Mouse (Mus musculus): ENCODE results near the gene Cd72. TPM values are rescaled to one million over a fixed set of nuclear protein-coding genes. Genes with fewer than 3 reads are reported as not detected.

Cd72 gene
- polyA plus RNA-seq, 1 experiment from 2014 or later = 3.2 TPM

DNA sequence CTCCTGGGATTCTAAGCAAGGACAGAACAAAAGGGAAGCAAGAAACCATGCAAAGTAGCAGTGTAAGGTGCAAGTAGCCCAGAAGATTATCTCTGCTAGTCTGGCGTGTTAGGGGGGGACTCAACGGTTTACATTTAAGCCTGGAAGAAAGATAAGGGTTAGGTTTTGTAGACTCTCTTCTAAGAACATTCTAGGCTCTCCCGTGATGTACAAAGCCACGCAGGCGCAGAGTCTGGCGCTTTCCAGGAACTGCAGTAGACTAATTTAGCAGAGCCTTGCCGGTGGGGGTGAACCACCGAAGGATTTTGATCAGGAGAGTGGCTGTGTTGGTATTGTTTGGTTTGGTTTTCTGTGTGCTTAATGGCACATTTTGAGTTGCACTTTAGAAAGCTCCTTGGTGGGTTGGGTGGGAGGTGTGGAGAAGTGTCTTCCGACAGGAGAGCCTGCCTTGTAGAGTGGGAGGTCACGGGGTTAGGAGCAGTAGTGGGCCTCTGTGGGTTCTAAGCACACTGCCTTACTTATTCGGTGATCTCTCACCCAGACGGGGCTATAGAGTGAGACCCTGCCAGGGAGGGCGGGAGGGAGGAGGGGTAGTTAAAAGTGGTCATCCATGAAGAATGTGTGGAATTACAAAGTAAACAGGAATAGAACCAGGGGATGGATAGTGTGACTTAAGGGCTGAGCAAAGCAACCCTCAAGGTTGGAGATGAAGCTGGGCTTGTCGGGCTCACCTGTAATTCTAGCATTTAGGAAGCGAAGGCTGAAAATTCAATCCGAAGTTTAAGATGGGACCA lies 37.0 kb downstream of the Cd72 start:
- H3K4me2 ChIP-seq = 0 out of 2 replicates have a peak overlapping the region, but pooled peaks have one; percentile 10
- DNase-seq (no peak), ATAC-seq (ENCODE audit: insufficient read depth) (peak; percentile 50; the same call in 1 of the 2 replicates)
- H3K9me3 ChIP-seq (ENCODE audit: low read depth, low read length) = no peaks in the 10 kb centered on the region
- no peak for TF ChIP-seq CTCF (IDR thresholded peaks at IDR 0.05; ENCODE audit: low read depth)
- H3K4me1 ChIP-seq (ENCODE audit: insufficient read depth) = peaks cover 3% of the 10 kb centered on the region; the same call in 1 of the 2 replicates
- H3K4me3 ChIP-seq (ENCODE audit: low read depth, low read length) = no peak overlapping the region
- H3K27ac ChIP-seq (ENCODE audit: low read depth) = peak overlapping the region; percentile 82
- H3K36me3 ChIP-seq (ENCODE audit: insufficient read depth) = peaks cover 43% of the 10 kb centered on the region
- 48% methylated on average over 16 of the region's 16 CpGs for WGBS
- no peak overlapping the region for H3K9ac ChIP-seq
- no peaks in the 10 kb centered on the region for H3K27me3 ChIP-seq (ENCODE audit: insufficient read depth, low read length)

DNA sequence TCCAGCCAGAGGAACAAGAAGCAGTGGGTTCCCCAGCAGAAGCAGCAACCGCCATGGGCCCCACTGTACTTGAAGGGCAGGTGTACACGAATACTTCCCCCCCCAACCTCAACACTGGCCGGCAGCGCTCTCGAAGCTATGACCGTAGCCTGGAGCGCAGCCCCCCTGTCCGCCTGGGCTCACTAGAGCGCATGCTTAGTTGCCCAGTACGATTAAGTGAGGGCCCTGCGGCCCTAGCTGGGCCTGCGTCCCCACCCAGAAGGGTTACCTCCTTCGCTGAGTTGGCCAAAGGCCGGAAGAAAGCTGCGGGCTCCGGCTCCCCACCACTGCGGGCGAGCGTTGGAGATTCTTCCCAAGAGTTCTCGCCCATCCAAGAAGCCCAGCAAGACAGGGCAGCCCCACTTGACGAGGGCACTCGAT lies 38.3 kb downstream of the Cd72 start:
- H3K4me3 ChIP-seq (ENCODE audit: low read depth, low read length) = no peak overlapping the region
- no peaks in the 10 kb centered on the region for H3K9me3 ChIP-seq (ENCODE audit: low read depth, low read length)
- no peak for ATAC-seq (ENCODE audit: insufficient read depth)
- H3K27ac ChIP-seq (ENCODE audit: low read depth) = no peak overlapping the region
- no peaks in the 10 kb centered on the region for H3K27me3 ChIP-seq (ENCODE audit: insufficient read depth, low read length)
- peaks cover 3% of the 10 kb centered on the region; the same call in 1 of the 2 replicates for H3K4me1 ChIP-seq (ENCODE audit: insufficient read depth)
- H3K4me2 ChIP-seq = no peak overlapping the region
- TF ChIP-seq CTCF (IDR thresholded peaks at IDR 0.05; ENCODE audit: low read depth) = no peak
- 92% methylated on average over 22 of the region's 22 CpGs for WGBS
- H3K9ac ChIP-seq = no peak overlapping the region
- peaks cover 34% of the 10 kb centered on the region for H3K36me3 ChIP-seq (ENCODE audit: insufficient read depth)
- no peak for DNase-seq

DNA sequence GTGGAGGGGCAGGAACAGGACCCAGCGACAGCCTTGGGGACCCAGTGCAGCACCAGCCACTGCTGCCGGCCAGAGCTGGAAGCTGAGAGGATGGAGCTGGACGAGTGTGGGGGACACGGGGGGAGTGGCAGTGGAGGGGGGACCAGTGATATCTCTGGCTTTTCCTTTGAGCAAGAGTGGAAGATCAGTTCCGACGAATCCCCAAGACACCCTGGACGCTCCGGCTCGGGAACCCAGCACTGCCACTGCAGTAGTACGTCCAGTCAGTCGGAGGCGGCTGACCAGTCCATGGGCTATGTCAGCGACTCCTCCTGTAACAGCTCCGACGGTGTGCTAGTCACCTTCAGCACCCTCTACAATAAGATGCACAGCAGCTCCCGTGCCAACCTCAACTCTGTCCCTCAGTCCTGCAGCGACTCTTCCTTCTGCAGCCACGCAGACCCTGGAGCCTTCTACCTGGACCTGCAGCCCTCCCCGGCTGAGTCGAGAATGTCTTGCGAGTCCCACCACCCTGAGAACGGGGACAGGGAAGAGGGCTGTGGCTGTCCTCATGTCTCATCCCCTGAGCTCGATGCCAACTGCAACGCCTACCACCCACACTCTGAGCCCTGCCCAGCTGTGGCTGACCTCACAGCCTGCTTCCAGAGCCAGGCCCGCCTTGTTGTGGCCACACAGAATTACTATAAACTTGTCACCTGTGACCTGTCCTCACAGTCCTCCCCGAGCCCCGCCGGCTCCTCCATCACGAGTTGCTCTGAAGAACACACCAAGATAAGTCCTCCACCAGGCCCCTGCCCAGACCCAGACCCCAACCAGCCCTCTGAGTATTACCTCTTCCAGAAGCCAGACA lies 39.0 kb downstream of the Cd72 start:
- ATAC-seq (ENCODE audit: insufficient read depth) (no peak), DNase-seq (no peak)
- no peak for TF ChIP-seq CTCF (IDR thresholded peaks at IDR 0.05; ENCODE audit: low read depth)
- Histone ChIP-seq H3K9ac (no peak overlapping the region), H3K27ac (ENCODE audit: low read depth) (no peak overlapping the region), H3K4me2 (no peak overlapping the region), H3K4me3 (ENCODE audit: low read depth, low read length) (no peak overlapping the region), H3K27me3 (ENCODE audit: insufficient read depth, low read length) (no peaks in the 10 kb centered on the region), H3K36me3 (ENCODE audit: insufficient read depth) (peaks cover 34% of the 10 kb centered on the region), H3K9me3 (ENCODE audit: low read depth, low read length) (no peaks in the 10 kb centered on the region), H3K4me1 (ENCODE audit: insufficient read depth) (peaks cover 3% of the 10 kb centered on the region; the same call in 1 of the 2 replicates)
- WGBS = 87% methylated on average over 29 of the region's 29 CpGs

DNA sequence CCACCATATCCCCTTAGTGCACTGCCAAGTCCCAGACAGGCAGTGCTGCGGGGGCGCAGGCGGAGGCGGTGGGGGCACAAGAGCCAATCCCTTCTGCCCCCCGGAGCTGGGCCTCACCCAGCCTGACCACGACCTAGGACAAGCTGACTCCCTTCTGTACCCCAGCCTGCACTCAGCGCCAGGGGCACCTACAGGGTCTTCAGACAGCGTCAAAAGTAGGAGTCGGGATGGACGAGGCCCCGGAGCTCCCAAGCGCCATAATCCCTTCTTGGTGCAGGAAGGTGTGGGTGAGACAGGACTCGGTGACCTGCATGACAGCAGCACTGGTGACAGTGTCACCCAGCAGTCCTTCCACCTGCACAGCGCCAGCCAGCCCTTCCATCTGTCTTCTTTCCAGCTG lies 39.7 kb downstream of the Cd72 start:
- ATAC-seq (ENCODE audit: insufficient read depth) = no peak

DNA sequence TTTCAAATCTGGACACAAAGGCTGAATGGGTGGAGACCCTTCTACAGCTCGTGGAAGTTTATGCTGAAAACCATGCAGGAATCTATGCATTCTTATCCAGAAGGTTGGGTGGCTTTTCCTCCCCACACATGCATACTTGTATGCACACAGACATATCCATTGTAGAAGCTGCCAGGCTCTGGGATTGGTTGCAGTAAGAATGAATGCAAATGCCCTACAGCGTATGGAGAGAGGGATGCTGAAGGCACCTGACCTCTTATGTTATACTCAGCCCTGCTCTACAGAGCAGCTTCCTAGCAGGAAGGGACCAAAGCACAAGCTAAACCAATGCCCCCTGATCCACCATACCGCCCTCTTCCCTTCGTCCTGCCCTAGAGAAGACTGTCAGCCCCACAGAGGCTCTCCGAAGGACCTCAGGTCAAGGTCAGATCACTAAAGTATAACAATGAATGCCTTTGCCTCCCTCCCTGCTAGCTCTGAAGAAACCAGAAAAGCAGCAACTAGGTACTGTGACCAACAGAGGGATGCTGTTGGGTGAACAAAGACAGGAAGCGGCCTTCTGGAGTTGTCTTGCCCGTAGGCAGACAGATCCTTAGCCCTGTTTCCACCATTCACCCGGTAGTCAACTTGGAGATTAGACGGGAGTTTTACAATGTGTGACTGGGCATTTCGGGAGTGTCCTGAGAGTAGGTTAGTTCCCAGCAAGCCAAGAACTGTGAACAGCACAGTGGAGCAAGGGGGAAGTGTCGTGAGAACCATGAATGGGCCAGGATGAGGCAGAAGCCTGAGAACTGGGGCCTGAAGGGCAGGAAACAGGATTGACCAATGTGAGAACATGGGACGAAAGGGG lies 47.1 kb downstream of the Cd72 start:
- Histone ChIP-seq H3K9ac (peak overlapping the region; percentile 58), H3K4me1 (ENCODE audit: insufficient read depth) (peaks cover 4% of the 10 kb centered on the region; the same call in 1 of the 2 replicates), H3K4me3 (ENCODE audit: low read depth, low read length) (peak overlapping the region; percentile 47), H3K27me3 (ENCODE audit: insufficient read depth, low read length) (no peaks in the 10 kb centered on the region), H3K4me2 (peak overlapping the region; percentile 68), H3K36me3 (ENCODE audit: insufficient read depth) (no peaks in the 10 kb centered on the region), H3K9me3 (ENCODE audit: low read depth, low read length) (no peaks in the 10 kb centered on the region), H3K27ac (ENCODE audit: low read depth) (peak overlapping the region; percentile 43; the same call in 1 of the 2 replicates)
- ATAC-seq (ENCODE audit: insufficient read depth) = no peak
- 70% methylated on average over 12 of the region's 12 CpGs for WGBS
- DNase-seq = no peak
- TF ChIP-seq CTCF (IDR thresholded peaks at IDR 0.05; ENCODE audit: low read depth) = no peak

More for the DNA sequence above, 39.7 kb downstream of the Cd72 start:
- TF ChIP-seq CTCF (IDR thresholded peaks at IDR 0.05; ENCODE audit: low read depth) = no peak
- Histone ChIP-seq H3K4me3 (ENCODE audit: low read depth, low read length) (no peak overlapping the region), H3K4me1 (ENCODE audit: insufficient read depth) (no peaks in the 10 kb centered on the region; the same call in 1 of the 2 replicates), H3K9ac (no peak overlapping the region), H3K27ac (ENCODE audit: low read depth) (no peak overlapping the region), H3K27me3 (ENCODE audit: insufficient read depth, low read length) (no peaks in the 10 kb centered on the region), H3K36me3 (ENCODE audit: insufficient read depth) (peaks cover 34% of the 10 kb centered on the region), H3K4me2 (no peak overlapping the region), H3K9me3 (ENCODE audit: low read depth, low read length) (no peaks in the 10 kb centered on the region)
- 90% methylated on average over 14 of the region's 14 CpGs for WGBS
- no peak for DNase-seq

DNA sequence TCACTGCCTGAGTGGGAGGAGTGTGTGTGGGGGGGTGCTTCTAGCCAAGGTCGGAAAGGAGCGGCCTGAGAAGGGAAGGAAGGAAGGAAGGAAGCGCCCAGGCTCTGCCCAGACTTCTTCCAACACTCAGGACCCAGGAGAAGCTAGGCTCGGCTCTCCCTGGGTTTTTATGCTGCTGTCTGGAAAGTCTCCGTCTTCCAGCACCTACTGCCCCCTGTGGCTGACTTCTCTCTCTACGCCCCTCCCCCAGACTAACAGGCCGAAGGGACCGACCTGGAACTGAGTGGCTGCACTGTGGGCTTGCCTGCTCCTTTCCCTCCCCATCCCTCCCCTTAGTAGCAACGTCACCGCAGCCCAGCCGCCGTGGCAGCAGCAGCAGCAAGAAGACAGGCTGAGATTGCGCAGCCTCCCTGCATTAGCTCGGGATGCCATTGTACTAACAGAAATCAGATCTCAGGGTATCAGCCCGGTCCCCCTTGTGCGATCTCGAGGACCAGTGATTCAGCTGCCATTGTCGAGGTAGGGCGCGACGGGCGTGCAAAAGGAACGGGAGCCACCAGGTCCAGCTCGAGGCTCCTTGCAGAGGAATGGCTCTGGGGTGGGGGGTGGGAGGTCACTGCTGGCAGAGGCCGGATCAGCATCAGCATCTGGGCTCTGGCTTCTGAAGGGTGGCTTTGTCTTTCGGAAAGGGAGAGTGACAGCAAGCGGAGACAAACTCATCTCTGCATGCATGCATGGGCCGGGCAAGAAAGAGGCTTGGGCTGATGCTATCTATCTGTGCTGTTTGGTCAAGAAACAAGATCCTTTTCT lies 48.1 kb downstream of the Cd72 start:
- Histone ChIP-seq H3K9me3 (ENCODE audit: low read depth, low read length) (no peaks in the 10 kb centered on the region), H3K9ac (peak overlapping the region; percentile 58), H3K4me2 (peak overlapping the region; percentile 68), H3K27me3 (ENCODE audit: insufficient read depth, low read length) (no peaks in the 10 kb centered on the region), H3K27ac (ENCODE audit: low read depth) (peak overlapping the region; percentile 87), H3K36me3 (ENCODE audit: insufficient read depth) (no peaks in the 10 kb centered on the region), H3K4me1 (ENCODE audit: insufficient read depth) (peaks cover 10% of the 10 kb centered on the region; the same call in 1 of the 2 replicates), H3K4me3 (ENCODE audit: low read depth, low read length) (peak overlapping the region; percentile 47)
- TF ChIP-seq CTCF (IDR thresholded peaks at IDR 0.05; ENCODE audit: low read depth) = peak; percentile 75
- DNase-seq (peak; percentile 94), ATAC-seq (ENCODE audit: insufficient read depth) (peak; percentile 97)
- WGBS = 2% methylated on average over 28 of the region's 28 CpGs
